Mouse (Mus musculus): ENCODE data around the gene Ccnc. TPM values are rescaled to one million over a fixed set of nuclear protein-coding genes. Genes with fewer than 3 reads are reported as not detected.
A peak's percentile ranks its signal among the peaks of the same experiment; 100 is the strongest.

The Ccnc gene
- polyA plus RNA-seq, 1 experiment from 2014 or later, result 71.7 TPM

DNA sequence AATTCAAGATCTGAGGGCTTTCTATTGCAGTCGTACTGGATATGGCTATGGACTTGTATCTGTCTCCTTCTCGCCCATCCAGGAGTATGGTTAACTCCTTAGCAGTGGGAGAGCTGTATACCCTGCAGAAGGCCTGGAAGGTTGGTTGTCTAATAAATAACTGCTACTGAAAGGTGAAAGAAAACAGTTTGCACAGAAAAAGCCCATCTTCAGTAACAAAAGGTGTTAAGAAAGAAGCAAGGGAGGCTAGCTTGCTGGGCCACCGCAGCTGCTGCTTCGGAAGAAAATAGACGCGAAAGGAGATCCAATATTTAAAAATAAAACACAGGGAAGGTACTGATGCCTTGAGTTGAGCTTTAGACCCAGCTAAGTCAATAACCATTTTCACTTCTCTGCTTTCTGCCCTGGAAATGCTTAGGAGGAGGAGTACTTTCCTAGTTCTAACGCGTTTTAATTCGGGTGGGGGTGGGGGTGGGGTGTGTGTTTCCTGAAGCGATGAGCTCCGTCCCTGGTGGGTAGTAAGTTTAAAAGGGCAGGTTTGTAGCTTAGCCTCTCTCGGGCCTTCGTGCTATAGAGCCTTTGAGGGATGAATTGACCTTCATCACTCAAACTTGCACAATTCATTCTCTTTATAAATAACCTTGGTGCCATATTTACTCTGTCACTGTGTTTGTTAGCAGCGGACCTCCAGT is 38.8 kb downstream of the Ccnc start:
- WGBS, result 14% methylated on average over 14 of the region's 14 CpGs

DNA sequence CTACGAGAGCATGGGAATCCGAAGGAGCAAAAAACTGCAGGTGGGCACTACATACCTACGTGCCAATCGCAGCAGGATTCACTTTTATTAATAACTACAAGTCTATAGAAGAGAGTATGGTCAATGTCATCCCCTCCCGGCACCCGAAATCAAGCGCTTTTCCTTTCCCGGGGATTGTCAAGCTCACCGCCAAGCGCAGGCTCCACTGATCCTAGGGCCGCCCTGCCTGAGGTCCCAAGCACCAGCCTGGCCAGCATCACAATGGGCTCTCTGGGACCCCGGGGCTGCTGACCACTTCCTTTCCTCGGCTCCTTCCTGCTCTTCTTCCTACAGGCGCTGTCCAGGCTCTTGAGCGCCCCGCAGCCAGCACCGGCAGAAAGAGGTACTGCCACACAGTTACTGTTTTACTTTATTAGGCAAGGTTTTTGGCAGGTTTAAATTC is 39.4 kb downstream of the Ccnc start, which contains the start of the genes Usp45 and Tstd3:
Gene Usp45, plus strand, starts transcription at position 294 of the 442 bp plus-strand sequence.
Gene Tstd3, minus strand, starts transcription at position 350 of the 442 bp plus-strand sequence.
- DNase-seq (ENCODE audit: low spot score) (peak; percentile 86), ATAC-seq (ENCODE audit: low FRiP score) (peak; percentile 93)
- no peaks in the 10 kb centered on the region for H3K4me1 ChIP-seq (replicated peaks; ENCODE audit: control insufficient read depth, insufficient read depth, low read length)
- 1% methylated on average over 17 of the region's 17 CpGs for WGBS
- H3K9me3 ChIP-seq (ENCODE audit: control insufficient read depth, low read length), result no peaks in the 10 kb centered on the region
- peak within 1 kb of the TSS; percentile 49 for H3K4me3 ChIP-seq (replicated peaks; ENCODE audit: low read length)
- H3K27ac ChIP-seq, result peak within 1 kb of the TSS; percentile 10
- H3K9ac ChIP-seq, result peak within 1 kb of the TSS; percentile 57
- H3K27me3 ChIP-seq (ENCODE audit: control insufficient read depth, insufficient read depth, low read length), result no peaks in the 10 kb centered on the region
- peak within 1 kb of the TSS; percentile 68 for H3K4me2 ChIP-seq (replicated peaks)
- no peaks in the 10 kb centered on the region for H3K36me3 ChIP-seq (replicated peaks; ENCODE audit: control insufficient read depth, insufficient read depth)

More for the DNA sequence above, 38.8 kb downstream of the Ccnc start:
- no peaks in the 10 kb centered on the region for H3K4me1 ChIP-seq (replicated peaks; ENCODE audit: control insufficient read depth, insufficient read depth, low read length)
- DNase-seq (ENCODE audit: low spot score) (no peak), ATAC-seq (ENCODE audit: low FRiP score) (0 out of 2 replicates have a peak, but pooled peaks have one; percentile 22)
- H3K36me3 ChIP-seq (replicated peaks; ENCODE audit: control insufficient read depth, insufficient read depth), result no peaks in the 10 kb centered on the region
- no peaks in the 10 kb centered on the region for H3K9me3 ChIP-seq (ENCODE audit: control insufficient read depth, low read length)
- no peaks in the 10 kb centered on the region for H3K27me3 ChIP-seq (ENCODE audit: control insufficient read depth, insufficient read depth, low read length)
- H3K4me2 ChIP-seq (replicated peaks), result peak overlapping the region; percentile 68
- H3K9ac ChIP-seq, result peak overlapping the region; percentile 57
- peak overlapping the region; percentile 10 for H3K27ac ChIP-seq
- peak overlapping the region; percentile 49 for H3K4me3 ChIP-seq (replicated peaks; ENCODE audit: low read length)

DNA sequence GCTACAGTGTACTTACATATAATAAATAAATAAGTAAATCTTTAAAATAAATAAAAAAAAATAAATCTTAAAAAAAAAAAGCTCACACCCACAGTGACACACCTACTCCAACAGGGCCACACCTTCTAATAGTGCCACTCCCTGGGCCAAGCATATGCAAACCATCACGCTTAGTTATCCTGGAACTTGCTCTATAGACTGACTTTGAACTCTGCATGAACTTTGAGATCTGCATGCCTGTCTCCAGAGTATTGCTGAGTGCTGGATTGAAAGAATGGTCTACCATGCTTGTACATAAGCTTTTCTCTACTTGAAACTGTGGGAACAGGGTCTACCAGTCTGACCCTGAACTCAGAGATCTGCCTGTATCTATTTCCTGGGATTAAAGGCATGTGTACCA is 43.6 kb downstream of the Ccnc start:
- H3K4me3 ChIP-seq (replicated peaks; ENCODE audit: low read length), result no peak overlapping the region
- no peak overlapping the region for H3K9ac ChIP-seq
- ATAC-seq (ENCODE audit: low FRiP score) (no peak), DNase-seq (ENCODE audit: low spot score) (no peak)
- H3K9me3 ChIP-seq (ENCODE audit: control insufficient read depth, low read length), result no peaks in the 10 kb centered on the region
- 95% methylated on average over 1 of the region's 1 CpGs for WGBS
- H3K27ac ChIP-seq, result no peak overlapping the region
- no peaks in the 10 kb centered on the region for H3K4me1 ChIP-seq (replicated peaks; ENCODE audit: control insufficient read depth, insufficient read depth, low read length)
- no peaks in the 10 kb centered on the region for H3K36me3 ChIP-seq (replicated peaks; ENCODE audit: control insufficient read depth, insufficient read depth)
- H3K27me3 ChIP-seq (ENCODE audit: control insufficient read depth, insufficient read depth, low read length), result no peaks in the 10 kb centered on the region
- no peak overlapping the region for H3K4me2 ChIP-seq (replicated peaks)

DNA sequence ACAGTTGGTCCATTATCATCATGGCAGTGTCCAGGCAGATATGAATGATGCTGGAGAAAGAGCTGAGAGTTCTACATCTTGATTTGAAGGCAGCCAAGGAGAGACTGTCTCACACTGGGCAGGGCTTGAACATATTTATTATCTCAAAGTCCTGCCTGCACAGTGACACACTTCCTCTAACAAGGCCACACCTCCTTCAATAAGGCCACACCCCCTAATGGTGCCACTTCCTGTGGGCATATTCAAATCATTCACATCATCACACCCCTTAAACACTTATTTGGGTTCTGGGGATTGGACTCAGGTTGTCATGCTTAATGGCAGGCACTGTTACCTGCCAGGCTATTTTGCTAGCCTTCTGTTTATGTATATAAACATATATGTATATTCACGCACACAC is 44.8 kb downstream of the Ccnc start:
- H3K27ac ChIP-seq, result no peak overlapping the region
- ATAC-seq (ENCODE audit: low FRiP score), result no peak
- no peak overlapping the region for H3K4me2 ChIP-seq (replicated peaks)
- WGBS, result 98% methylated on average over 1 of the region's 1 CpGs
- no peaks in the 10 kb centered on the region for H3K4me1 ChIP-seq (replicated peaks; ENCODE audit: control insufficient read depth, insufficient read depth, low read length)
- no peaks in the 10 kb centered on the region for H3K27me3 ChIP-seq (ENCODE audit: control insufficient read depth, insufficient read depth, low read length)
- no peak for DNase-seq (ENCODE audit: low spot score)
- no peak overlapping the region for H3K4me3 ChIP-seq (replicated peaks; ENCODE audit: low read length)
- H3K36me3 ChIP-seq (replicated peaks; ENCODE audit: control insufficient read depth, insufficient read depth), result no peaks in the 10 kb centered on the region
- no peak overlapping the region for H3K9ac ChIP-seq
- H3K9me3 ChIP-seq (ENCODE audit: control insufficient read depth, low read length), result no peaks in the 10 kb centered on the region

DNA sequence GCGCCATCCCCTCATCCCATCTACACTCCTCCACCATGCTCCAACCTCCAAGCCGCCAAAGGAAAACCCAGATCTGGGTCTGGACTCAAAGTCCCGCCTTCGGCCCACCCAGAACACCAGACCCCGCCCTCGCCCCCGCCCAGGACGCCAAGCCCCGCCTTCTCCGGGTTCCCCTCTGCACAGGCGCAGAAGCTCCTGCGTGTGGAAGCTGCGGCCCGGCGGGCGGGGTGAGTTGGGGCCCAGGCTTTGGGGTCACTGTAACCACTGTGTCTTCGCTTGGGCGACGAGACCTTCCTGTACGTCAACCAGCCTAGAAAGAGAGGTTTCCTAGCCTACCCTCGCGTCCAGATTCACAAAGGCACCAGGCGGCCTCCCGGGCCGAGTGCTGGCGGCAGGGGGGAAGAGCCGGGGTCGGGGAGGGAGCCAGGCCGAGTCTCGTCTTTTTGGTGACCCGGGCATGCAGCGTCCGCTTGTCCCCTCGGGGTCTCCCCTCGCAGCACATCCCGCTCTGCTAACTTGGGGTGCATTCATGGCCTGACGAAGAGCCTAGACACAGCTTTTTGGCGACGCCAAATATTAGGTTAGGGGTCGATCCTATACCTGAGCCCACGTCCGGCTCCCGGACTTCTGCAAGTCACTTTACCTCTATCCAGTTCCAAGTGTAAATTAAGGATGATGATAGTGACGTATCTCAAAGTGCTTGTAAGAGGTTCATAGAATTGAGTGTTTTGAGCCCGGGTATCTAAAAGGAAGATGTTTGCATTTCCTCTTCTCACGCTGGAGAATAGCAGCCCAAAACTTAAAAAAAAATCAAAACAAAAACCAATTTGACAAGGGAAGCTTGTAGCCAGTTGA is 48.8 kb downstream of the Ccnc start:
- H3K9me3 ChIP-seq (ENCODE audit: control insufficient read depth, low read length), result no peaks in the 10 kb centered on the region
- no peaks in the 10 kb centered on the region for H3K4me1 ChIP-seq (replicated peaks; ENCODE audit: control insufficient read depth, insufficient read depth, low read length)
- H3K27me3 ChIP-seq (ENCODE audit: control insufficient read depth, insufficient read depth, low read length), result no peaks in the 10 kb centered on the region
- DNase-seq (ENCODE audit: low spot score) (peak; percentile 90), ATAC-seq (ENCODE audit: low FRiP score) (peak; percentile 98)
- H3K27ac ChIP-seq, result peak overlapping the region; percentile 11; the same call in 1 of the 2 replicates
- peaks cover 2% of the 10 kb centered on the region; the same call in 1 of the 2 replicates for H3K36me3 ChIP-seq (replicated peaks; ENCODE audit: control insufficient read depth, insufficient read depth)
- H3K4me2 ChIP-seq (replicated peaks), result peak overlapping the region; percentile 84
- H3K4me3 ChIP-seq (replicated peaks; ENCODE audit: low read length), result peak overlapping the region; percentile 65
- under 1% methylated on average over 46 of the region's 46 CpGs for WGBS
- peak overlapping the region; percentile 89 for H3K9ac ChIP-seq

DNA sequence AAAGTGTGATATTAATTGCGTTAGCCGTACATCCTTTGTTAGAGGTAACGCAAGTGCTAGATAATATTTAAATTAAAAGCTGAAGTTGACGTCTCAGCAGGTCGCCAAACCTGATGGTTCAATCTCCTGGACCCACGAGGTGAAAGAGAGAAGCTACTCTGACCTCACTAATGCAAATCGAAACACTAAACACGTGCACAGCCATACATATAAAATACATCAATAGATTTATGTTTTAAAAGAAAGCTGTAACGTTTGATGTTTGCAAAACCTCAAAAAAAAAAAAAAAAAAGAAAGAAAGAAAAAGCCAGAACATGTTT is 49.4 kb downstream of the Ccnc start:
- ATAC-seq (ENCODE audit: low FRiP score) (no peak), DNase-seq (ENCODE audit: low spot score) (no peak)
- H3K9ac ChIP-seq, result peak overlapping the region; percentile 89
- no peaks in the 10 kb centered on the region for H3K4me1 ChIP-seq (replicated peaks; ENCODE audit: control insufficient read depth, insufficient read depth, low read length)
- no peaks in the 10 kb centered on the region for H3K27me3 ChIP-seq (ENCODE audit: control insufficient read depth, insufficient read depth, low read length)
- no peak overlapping the region for H3K27ac ChIP-seq
- peak overlapping the region; percentile 65 for H3K4me3 ChIP-seq (replicated peaks; ENCODE audit: low read length)
- WGBS, result 6% methylated on average over 9 of the region's 9 CpGs
- peaks cover 8% of the 10 kb centered on the region for H3K36me3 ChIP-seq (replicated peaks; ENCODE audit: control insufficient read depth, insufficient read depth)
- H3K9me3 ChIP-seq (ENCODE audit: control insufficient read depth, low read length), result no peaks in the 10 kb centered on the region
- H3K4me2 ChIP-seq (replicated peaks), result peak overlapping the region; percentile 84

DNA sequence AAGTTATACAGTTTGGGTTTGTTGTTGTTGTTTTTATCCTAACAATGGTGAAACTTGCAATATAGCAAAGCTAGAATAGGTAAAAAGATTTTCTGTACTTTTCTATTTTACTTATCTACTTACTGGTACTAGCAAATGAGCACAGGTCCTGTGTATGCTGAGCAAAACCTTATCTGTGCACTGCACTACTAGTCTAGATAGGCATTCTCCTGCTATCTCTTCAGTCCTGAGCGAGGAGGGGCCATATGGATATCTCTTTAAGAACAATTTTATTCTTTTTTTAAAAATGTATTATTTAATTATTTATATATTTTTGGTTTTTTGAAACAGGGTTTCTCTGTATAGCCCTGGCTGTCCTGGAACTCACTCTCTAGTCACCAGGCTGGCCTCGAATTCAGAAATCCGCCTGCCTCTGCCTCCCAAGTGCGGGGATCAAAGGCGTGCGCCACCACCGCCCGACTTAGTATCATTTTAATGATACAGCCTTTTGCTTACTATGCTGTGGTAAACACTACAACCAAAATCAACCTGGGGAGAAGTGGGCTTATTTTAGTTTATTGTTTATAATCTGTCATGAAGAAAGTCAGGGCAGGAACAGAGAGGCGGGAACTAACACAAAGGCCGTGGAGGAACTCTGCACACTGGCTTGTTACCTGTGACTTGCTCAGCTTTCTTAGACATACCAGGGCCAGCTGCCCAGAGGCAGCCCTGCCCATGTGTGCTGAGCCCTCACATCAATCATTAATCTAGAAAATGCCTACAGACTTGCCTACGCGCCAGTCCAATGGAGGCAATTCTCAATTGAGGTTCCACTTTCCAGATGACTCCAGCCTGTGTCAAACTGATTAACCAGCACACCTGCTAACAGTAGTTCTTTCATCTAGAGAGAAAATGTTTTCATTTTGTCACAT is 53.6 kb downstream of the Ccnc start:
- ATAC-seq (ENCODE audit: low FRiP score) (no peak), DNase-seq (ENCODE audit: low spot score) (no peak)
- H3K4me2 ChIP-seq (replicated peaks), result no peak overlapping the region
- H3K27me3 ChIP-seq (ENCODE audit: control insufficient read depth, insufficient read depth, low read length), result no peaks in the 10 kb centered on the region
- H3K9me3 ChIP-seq (ENCODE audit: control insufficient read depth, low read length), result no peaks in the 10 kb centered on the region
- no peaks in the 10 kb centered on the region for H3K4me1 ChIP-seq (replicated peaks; ENCODE audit: control insufficient read depth, insufficient read depth, low read length)
- H3K4me3 ChIP-seq (replicated peaks; ENCODE audit: low read length), result no peak overlapping the region
- H3K9ac ChIP-seq, result no peak overlapping the region
- WGBS, result 96% methylated on average over 12 of the region's 12 CpGs
- no peak overlapping the region for H3K27ac ChIP-seq
- H3K36me3 ChIP-seq (replicated peaks; ENCODE audit: control insufficient read depth, insufficient read depth), result peaks cover 48% of the 10 kb centered on the region

DNA sequence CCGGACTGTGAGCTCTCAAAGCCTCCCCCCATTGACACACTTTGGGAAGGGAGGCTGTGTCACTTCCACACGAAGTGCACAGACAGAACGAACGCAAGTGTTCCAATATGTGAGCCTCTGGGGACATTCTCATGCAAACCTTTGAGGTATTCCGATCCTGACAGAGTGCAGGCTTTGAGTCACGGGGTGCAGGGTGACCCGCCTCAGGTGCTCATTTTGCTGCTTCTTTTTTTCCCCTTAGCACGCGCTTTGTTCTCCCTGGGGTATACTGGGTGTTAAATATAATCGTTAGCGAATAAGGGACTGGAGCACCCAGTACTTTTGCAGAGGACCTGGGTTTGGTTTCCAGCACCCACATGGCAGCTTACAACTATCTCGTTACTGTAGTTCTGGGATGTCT is 58.8 kb downstream of the Ccnc start:
- no peak for DNase-seq (ENCODE audit: low spot score)
- H3K4me1 ChIP-seq (replicated peaks; ENCODE audit: control insufficient read depth, insufficient read depth, low read length), result no peaks in the 10 kb centered on the region
- no peak overlapping the region for H3K9ac ChIP-seq
- no peak for ATAC-seq (ENCODE audit: low FRiP score)
- H3K27me3 ChIP-seq (ENCODE audit: control insufficient read depth, insufficient read depth, low read length), result no peaks in the 10 kb centered on the region
- H3K9me3 ChIP-seq (ENCODE audit: control insufficient read depth, low read length), result no peaks in the 10 kb centered on the region
- H3K36me3 ChIP-seq (replicated peaks; ENCODE audit: control insufficient read depth, insufficient read depth), result peaks cover 74% of the 10 kb centered on the region
- H3K4me2 ChIP-seq (replicated peaks), result no peak overlapping the region
- H3K27ac ChIP-seq, result no peak overlapping the region
- 97% methylated on average over 12 of the region's 12 CpGs for WGBS
- no peak overlapping the region for H3K4me3 ChIP-seq (replicated peaks; ENCODE audit: low read length)
